Mouse (Mus musculus) heart, adult 2 months (tissue): Measurements from ENCODE around the gene Sh3bgr.

Source experiments
- CTCF ChIP-seq: fragments of 200-600 bp; IDR thresholded peaks from 2 replicates; pipeline ENCODE4 v1.8.1; 2022; ENCODE audit warnings: antibody characterized with exemption, mild to moderate bottlenecking, moderate library complexity
- POLR2A ChIP-seq: fragments of 200-500 bp; IDR thresholded peaks from 2 replicates; pipeline ENCODE4 v1.6.1; 2011; ENCODE audit warnings: mild to moderate bottlenecking, low read depth, low read length, control low read depth; ENCODE audit not compliant: insufficient read depth

- TF ChIP-seq POLR2A, result no peak
- no peak for TF ChIP-seq CTCF
Measured at GRCm38 (mm10) chr16:96158511-96159080, 41.7 kb upstream of the Sh3bgr start.
